8 mouse cellular contexts compared by ENCODE assay signal in the genomic region with DNA sequence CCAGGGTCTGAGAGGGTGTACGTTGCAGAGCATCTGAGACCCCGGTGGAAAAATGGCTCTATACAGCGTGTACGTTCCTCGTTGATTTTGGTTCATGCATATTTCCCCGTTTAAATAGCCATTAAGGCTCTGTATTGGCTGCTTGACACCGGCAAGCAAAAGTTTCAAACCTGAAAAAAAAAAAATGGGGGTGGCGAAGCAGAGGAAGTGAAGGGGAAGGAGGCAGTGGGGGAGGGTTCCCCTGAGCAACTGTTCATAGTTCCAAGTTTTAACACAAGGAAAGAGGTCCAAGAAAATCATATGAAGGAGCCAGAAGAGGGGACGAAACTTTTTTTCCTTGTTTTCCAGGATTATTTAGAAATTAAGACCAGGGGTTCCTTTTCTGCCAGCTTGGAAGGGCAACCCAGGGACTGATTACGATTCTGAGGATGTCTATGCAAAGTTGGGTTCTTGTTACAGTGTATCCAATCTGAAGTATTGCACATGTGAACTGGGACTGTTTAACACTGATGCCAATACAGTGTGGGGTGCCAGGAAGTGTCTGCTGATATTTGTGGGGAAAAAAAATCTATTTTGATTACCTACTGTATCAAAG. TPM values are rescaled to one million over a fixed set of nuclear protein-coding genes. Genes with fewer than 3 reads are reported as not detected.
DNase-seq lines count a peak whose midpoint lies in the region; ATAC-seq and TF ChIP-seq lines count a peak whose summit lies in the region.

A gene (minus strand): TSS at position 173 of the 595 bp plus-strand sequence.

- peak; percentile 4 for DNase-seq in kidney, adult 9 months
- no peak for DNase-seq in kidney, adult 18-20 months
- DNase-seq in MEL-GATA-1-ER (ENCODE audit: extremely low read depth, low read depth), result peak; percentile 54
- peak; percentile 44 for DNase-seq in forebrain, postnatal 0 days
- peak; percentile 12 for DNase-seq in lung, postnatal 14 days
- DNase-seq in thymus, adult 2 months, result peak; percentile 43
- no peak for DNase-seq in left cerebral cortex, adult 9 months (ENCODE audit: low spot score in 2 of 2)

- H3K27me3 ChIP-seq in forebrain, postnatal 0 days (ENCODE audit: insufficient read depth, low read length), result no peaks in the 10 kb centered on the region
- no peaks in the 10 kb centered on the region for H3K27me3 ChIP-seq in intestine, embryonic 16.5 days (replicated peaks; ENCODE audit: control insufficient read depth, insufficient read depth, low read length)
- H3K27me3 ChIP-seq in thymus, adult 2 months (ENCODE audit: control insufficient read depth, insufficient read depth, low read length), result no peaks in the 10 kb centered on the region

- H3K9me3 ChIP-seq in forebrain, postnatal 0 days (ENCODE audit: low read length), result no peaks in the 10 kb centered on the region
- H3K9me3 ChIP-seq in intestine, embryonic 16.5 days (ENCODE audit: control insufficient read depth, low read length), result no peaks in the 10 kb centered on the region

- peak within 1 kb of the TSS; percentile 73 for H3K9ac ChIP-seq in forebrain, postnatal 0 days
- peak within 1 kb of the TSS; percentile 88 for H3K9ac ChIP-seq in intestine, embryonic 16.5 days (ENCODE audit: low read depth, low read length)

- H3K4me2 ChIP-seq in forebrain, postnatal 0 days (ENCODE audit: low read depth), result peak within 1 kb of the TSS; percentile 86
- peak within 1 kb of the TSS; percentile 88 for H3K4me2 ChIP-seq in intestine, embryonic 16.5 days (ENCODE audit: low read depth, low read length)

- peak within 1 kb of the TSS; percentile 82 for H3K4me3 ChIP-seq in forebrain, postnatal 0 days (ENCODE audit: low read depth, low read length)
- peak within 1 kb of the TSS; percentile 92 for H3K4me3 ChIP-seq in intestine, embryonic 16.5 days (ENCODE audit: low read length)
- H3K4me3 ChIP-seq in thymus, adult 2 months (ENCODE audit: control insufficient read depth, insufficient read depth, low read length), result peak within 1 kb of the TSS; percentile 69

- H3K27ac ChIP-seq in forebrain, postnatal 0 days (ENCODE audit: low read depth, low read length), result peak within 1 kb of the TSS; percentile 90
- peak within 1 kb of the TSS; percentile 86 for H3K27ac ChIP-seq in intestine, embryonic 16.5 days (ENCODE audit: low read length)
- H3K27ac ChIP-seq in thymus, adult 2 months (ENCODE audit: control insufficient read depth, insufficient read depth, low read length), result peak within 1 kb of the TSS; percentile 22; the same call in 1 of the 2 replicates

- 0 out of 2 replicates have a peak, but pooled peaks cover 5% of the 10 kb centered on the region for H3K36me3 ChIP-seq in forebrain, postnatal 0 days (ENCODE audit: insufficient read depth)
- H3K36me3 ChIP-seq in intestine, embryonic 16.5 days (ENCODE audit: control insufficient read depth, insufficient read depth, low read length), result peaks cover 3% of the 10 kb centered on the region; the same call in 1 of the 2 replicates
- H3K36me3 ChIP-seq in thymus, adult 2 months (ENCODE audit: control insufficient read depth, insufficient read depth, low read length), result no peaks in the 10 kb centered on the region

- no peak for ATAC-seq in forebrain, postnatal 0 days
- ATAC-seq in intestine, embryonic 16.5 days, result no peak

- under 1% methylated on average over 10 of the region's 10 CpGs for WGBS in forebrain, postnatal 0 days
- 3% methylated on average over 10 of the region's 10 CpGs for WGBS in intestine, embryonic 16.5 days
- WGBS in thymus, adult 2 months, result 4% methylated on average over 10 of the region's 10 CpGs

- TF ChIP-seq POLR2A in thymus, adult 2 months (IDR thresholded peaks at IDR 0.05; ENCODE audit: control insufficient read depth, extremely low read depth, insufficient read depth, low read length, poor library complexity), result no peak

- TF ChIP-seq CTCF in forebrain, postnatal 0 days (IDR thresholded peaks at IDR 0.05; ENCODE audit: low read depth), result no peak
- no peak for TF ChIP-seq CTCF in thymus, adult 2 months (IDR thresholded peaks at IDR 0.05; ENCODE audit: borderline replicate concordance, control insufficient read depth, extremely low read depth, insufficient read depth, low read length, poor library complexity)

- H3K4me1 ChIP-seq in forebrain, postnatal 0 days (ENCODE audit: insufficient read depth), result peaks cover 17% of the 10 kb centered on the region; the same call in 1 of the 2 replicates
- H3K4me1 ChIP-seq in intestine, embryonic 16.5 days (ENCODE audit: control insufficient read depth, insufficient read depth, low read length), result peaks cover 12% of the 10 kb centered on the region
- peaks cover 7% of the 10 kb centered on the region for H3K4me1 ChIP-seq in thymus, adult 2 months (replicated peaks; ENCODE audit: control insufficient read depth, insufficient read depth, low read length)

RNA-seq across cellular contexts. Expression of the gene that starts here (rescaled TPM):
- total RNA-seq in forebrain, postnatal 0 days (2014; rRNA removed), result 1.4 and 2.8 TPM in 2 replicates
- not detected in 2 replicates for polyA plus RNA-seq in forebrain, postnatal 0 days (2015; fragmentation: Nextera tagmentation; extraction: Ambion mirVana)
- polyA plus RNA-seq in intestine, embryonic 16.5 days (2015; fragmentation: Nextera tagmentation; extraction: Ambion mirVana), result not detected in 2 replicates
- polyA plus RNA-seq in thymus, adult 2 months (2012; rRNA removed), result 0.58 and 0.61 TPM in 2 replicates

Comparison
In these comparisons a context has a peak if more than half of its experiments do, and no peak if none do; other contexts are left out.
1. DNase-seq: peak in kidney, adult 9 months (single experiment), MEL-GATA-1-ER (single experiment), forebrain, postnatal 0 days (single experiment) and lung, postnatal 14 days (single experiment); none in kidney, adult 18-20 months (single experiment) and left cerebral cortex, adult 9 months (0 of 2).
2. Peak in DNase-seq, H3K4me3 ChIP-seq and H3K27ac ChIP-seq in thymus, adult 2 months; RNA of the gene not detected or under 1 TPM.
3. H3K27ac ChIP-seq: peak in every context shown above with its lines; median percentile 90 in forebrain, postnatal 0 days; 86 in intestine, embryonic 16.5 days; 22 in thymus, adult 2 months.
4. Peak in every context shown above with its lines, with median percentiles within 50 percentile points of each other: H3K4me3 ChIP-seq.